Mouse (Mus musculus) hindbrain, postnatal 0 days (tissue): ENCODE measurements at regions not wholly inside any gene's neighbourhood (a gene's known extent, or its start where the extent isn't known, plus 50 kb on each side); places are given as distances from the start of the nearest gene placed in this dataset.
A peak's percentile ranks its signal among the peaks of the same experiment; 100 is the strongest.

Source experiments
- ATAC-seq: fragments of 200-750 bp; cut with Nextera tagmentation; 2 replicates; pipeline ENCODE4 v1.8.0; 2017; ENCODE audit warnings: mild to moderate bottlenecking, moderate TSS enrichment, moderate library complexity
- DNase-seq: peaks from one replicate; pipeline ENCODE4 v3.0.0-alpha.2; 2015; ENCODE audit warnings: low spot score
- H3K27ac ChIP-seq: fragments of 300-500 bp; sonication (generic); 2 replicates; pipeline ENCODE4 v1.5.1; 2014; ENCODE audit warnings: mild to moderate bottlenecking
- H3K27me3 ChIP-seq: fragments of 300-500 bp; sonication (generic); 2 replicates; pipeline ENCODE4 v1.6.1; 2014; ENCODE audit warnings: low read length, mixed read lengths; ENCODE audit not compliant: insufficient read depth
- H3K36me3 ChIP-seq: fragments of 300-500 bp; sonication (generic); 2 replicates; pipeline ENCODE4 v1.6.1; 2014; ENCODE audit warnings: low read length, mixed read lengths; ENCODE audit not compliant: insufficient read depth
- H3K4me1 ChIP-seq: fragments of 300-500 bp; sonication (generic); 2 replicates; pipeline ENCODE4 v1.6.1; 2014; ENCODE audit warnings: antibody characterized with exemption, low read length, mixed read lengths; ENCODE audit not compliant: insufficient read depth
- H3K4me2 ChIP-seq: fragments of 300-500 bp; sonication (generic); 2 replicates; pipeline ENCODE4 v1.6.1; 2014; ENCODE audit warnings: low read depth, mild to moderate bottlenecking, low read length, moderate library complexity, mixed read lengths
- H3K4me3 ChIP-seq: fragments of 300-500 bp; sonication (generic); 2 replicates; pipeline ENCODE4 v1.5.1; 2014; ENCODE audit warnings: low read length
- H3K9ac ChIP-seq: fragments of 300-500 bp; sonication (generic); replicated peaks from 2 replicates; pipeline ENCODE4 v1.6.1; 2014; ENCODE audit warnings: mild to moderate bottlenecking, low read length, moderate library complexity, mixed read lengths
- H3K9me3 ChIP-seq: fragments of 300-500 bp; sonication (generic); 2 replicates; pipeline ENCODE4 v1.6.1; 2016; ENCODE audit warnings: low read length, mixed read lengths
- CTCF ChIP-seq: IDR thresholded peaks from 2 replicates; pipeline ENCODE4 v1.5.1; 2016; ENCODE audit warnings: antibody characterized with exemption, control low read depth, low read depth
- WGBS: fragments of 180-500 bp; shearing (Covaris S2); extraction: QIAGEN DNeasy Blood & Tissue Kit; methylation state at CpG from one replicate; pipeline ENCODE4 v1.1.7; 2014; 5-methylcytosine and 5-hydroxymethylcytosine counted together

GRCm38 (mm10) chrX:158236206-158236605 lies 193.1 kb upstream of the Cnksr2 start:
- no peak for TF ChIP-seq CTCF
- Histone ChIP-seq H3K4me3 (no peak overlapping the region), H3K27ac (no peak overlapping the region), H3K9ac (no peak overlapping the region), H3K9me3 (no peaks in the 10 kb centered on the region), H3K27me3 (no peaks in the 10 kb centered on the region), H3K4me1 (no peaks in the 10 kb centered on the region), H3K36me3 (no peaks in the 10 kb centered on the region), H3K4me2 (no peak overlapping the region)
- WGBS, result 47% methylated on average over 5 of the region's 5 CpGs
- DNase-seq (no peak), ATAC-seq (no peak)

GRCm38 (mm10) chrX:158209167-158209566 lies 166.1 kb upstream of the Cnksr2 start:
- H3K27ac ChIP-seq, result no peak overlapping the region
- H3K4me3 ChIP-seq, result no peak overlapping the region
- H3K27me3 ChIP-seq, result no peaks in the 10 kb centered on the region
- TF ChIP-seq CTCF, result no peak
- ATAC-seq (no peak), DNase-seq (no peak)
- WGBS, result 63% methylated on average over 2 of the region's 2 CpGs
- no peak overlapping the region for H3K4me2 ChIP-seq
- no peaks in the 10 kb centered on the region for H3K4me1 ChIP-seq
- H3K9me3 ChIP-seq, result no peaks in the 10 kb centered on the region
- H3K36me3 ChIP-seq, result no peaks in the 10 kb centered on the region
- H3K9ac ChIP-seq, result no peak overlapping the region

- Histone ChIP-seq H3K27ac (no peak overlapping the region), H3K9ac (no peak overlapping the region), H3K36me3 (no peaks in the 10 kb centered on the region), H3K4me1 (no peaks in the 10 kb centered on the region), H3K4me2 (no peak overlapping the region), H3K27me3 (no peaks in the 10 kb centered on the region), H3K9me3 (no peaks in the 10 kb centered on the region), H3K4me3 (no peak overlapping the region)
- DNase-seq (peak; percentile 2), ATAC-seq (no peak)
- TF ChIP-seq CTCF, result no peak
- WGBS, result 71% methylated on average over 1 of the region's 1 CpGs
Measured at GRCm38 (mm10) chrX:158195536-158195935, 152.4 kb upstream of the Cnksr2 start.

- H3K9me3 ChIP-seq, result no peaks in the 10 kb centered on the region
- H3K4me3 ChIP-seq, result no peak overlapping the region
- no peaks in the 10 kb centered on the region for H3K4me1 ChIP-seq
- H3K4me2 ChIP-seq, result no peak overlapping the region
- H3K36me3 ChIP-seq, result no peaks in the 10 kb centered on the region
- no peaks in the 10 kb centered on the region for H3K27me3 ChIP-seq
- TF ChIP-seq CTCF, result no peak
- 71% methylated on average over 4 of the region's 4 CpGs for WGBS
- H3K9ac ChIP-seq, result no peak overlapping the region
- DNase-seq, result no peak
- H3K27ac ChIP-seq, result no peak overlapping the region
- ATAC-seq, result no peak
Measured at GRCm38 (mm10) chrX:158181486-158181885, 138.4 kb upstream of the Cnksr2 start.

- TF ChIP-seq CTCF, result no peak
- Histone ChIP-seq H3K4me1 (no peaks in the 10 kb centered on the region), H3K9ac (no peak overlapping the region), H3K9me3 (no peaks in the 10 kb centered on the region), H3K27me3 (no peaks in the 10 kb centered on the region), H3K27ac (no peak overlapping the region), H3K4me3 (no peak overlapping the region), H3K4me2 (no peak overlapping the region), H3K36me3 (no peaks in the 10 kb centered on the region)
- DNase-seq, result no peak
- 62% methylated on average over 1 of the region's 1 CpGs for WGBS
- ATAC-seq, result no peak
Measured at GRCm38 (mm10) chrX:158180356-158180755, 137.3 kb upstream of the Cnksr2 start.

GRCm38 (mm10) chrX:158135870-158136557 lies 92.9 kb upstream of the Cnksr2 start:
- Histone ChIP-seq H3K4me3 (no peak overlapping the region), H3K27ac (no peak overlapping the region), H3K4me2 (no peak overlapping the region), H3K36me3 (no peaks in the 10 kb centered on the region), H3K9me3 (no peaks in the 10 kb centered on the region), H3K9ac (no peak overlapping the region), H3K27me3 (no peaks in the 10 kb centered on the region), H3K4me1 (no peaks in the 10 kb centered on the region)
- 64% methylated on average over 3 of the region's 3 CpGs for WGBS
- DNase-seq (no peak), ATAC-seq (no peak)
- no peak for TF ChIP-seq CTCF

- no peaks in the 10 kb centered on the region for H3K9me3 ChIP-seq
- no peak for ATAC-seq
Measured at GRCm38 (mm10) chrX:158133526-158133925, 90.4 kb upstream of the Cnksr2 start.

More at GRCm38 (mm10) chrX:158133526-158133925, 90.4 kb upstream of the Cnksr2 start:
- H3K4me2 ChIP-seq, result no peak overlapping the region
- no peak overlapping the region for H3K27ac ChIP-seq
- no peak overlapping the region for H3K9ac ChIP-seq
- H3K36me3 ChIP-seq, result no peaks in the 10 kb centered on the region
- H3K4me1 ChIP-seq, result no peaks in the 10 kb centered on the region
- WGBS, result 69% methylated on average over 2 of the region's 2 CpGs
- peak; percentile 2 for DNase-seq
- no peak for TF ChIP-seq CTCF
- H3K27me3 ChIP-seq, result no peaks in the 10 kb centered on the region
- no peak overlapping the region for H3K4me3 ChIP-seq
